Mouse (Mus musculus): Measurements from ENCODE around the gene Golga5.
A peak's percentile ranks its signal among the peaks of the same experiment; 100 is the strongest.

Gene Golga5

DNA sequence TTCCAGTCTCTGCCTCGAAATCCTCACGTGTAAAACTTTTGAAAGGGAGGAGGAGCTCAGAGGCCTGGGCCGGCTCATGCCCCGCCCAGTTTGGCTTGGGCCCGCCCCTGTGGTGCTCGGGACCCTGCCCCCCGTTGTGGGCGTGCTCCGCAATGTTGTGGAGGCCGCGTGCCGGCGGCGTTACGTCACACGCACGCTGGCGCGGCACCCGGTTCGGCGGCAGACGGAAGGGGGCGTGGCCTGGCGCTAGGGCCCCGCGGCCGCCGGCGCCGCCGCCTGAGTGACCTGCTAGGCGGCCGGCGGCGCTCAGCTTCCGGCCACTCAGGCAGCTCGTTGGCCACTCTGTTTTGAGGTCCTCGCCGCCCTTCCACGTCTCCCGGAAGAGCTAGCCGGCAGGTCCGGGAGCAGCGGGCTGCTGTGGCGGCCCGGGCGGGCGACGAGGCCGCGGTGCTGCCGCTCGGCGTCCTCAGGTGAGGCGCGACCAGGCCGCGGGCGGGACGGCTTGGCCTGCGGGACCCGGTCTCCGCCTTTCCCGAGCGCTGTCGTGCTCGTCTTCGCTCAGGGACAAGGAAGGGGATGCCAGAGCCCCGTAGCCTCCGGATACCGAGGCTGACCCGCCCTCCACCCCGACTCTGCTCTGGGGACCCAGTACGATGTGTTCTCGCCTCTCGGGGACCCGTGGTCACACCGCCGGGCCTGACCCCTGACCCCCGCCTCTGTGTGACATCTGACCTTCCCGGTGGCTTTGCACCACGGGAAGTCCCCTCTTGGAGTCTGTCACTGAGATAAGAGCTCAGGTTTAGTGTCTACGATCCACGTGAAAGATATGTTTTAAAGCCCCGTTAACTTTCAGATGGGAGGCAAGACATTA is at the start of gene Golga5:
Golga5 (plus strand) TSS at position 242 of the 871 bp plus-strand sequence.
- peak; percentile 97 for DNase-seq

GRCm38 (mm10) chr12:102419544-102419943 is 49.4 kb upstream of the Golga5 start:
- no peak for DNase-seq

GRCm38 (mm10) chr12:102420168-102420890 is 48.6 kb upstream of the Golga5 start:
- DNase-seq, result no peak

DNA sequence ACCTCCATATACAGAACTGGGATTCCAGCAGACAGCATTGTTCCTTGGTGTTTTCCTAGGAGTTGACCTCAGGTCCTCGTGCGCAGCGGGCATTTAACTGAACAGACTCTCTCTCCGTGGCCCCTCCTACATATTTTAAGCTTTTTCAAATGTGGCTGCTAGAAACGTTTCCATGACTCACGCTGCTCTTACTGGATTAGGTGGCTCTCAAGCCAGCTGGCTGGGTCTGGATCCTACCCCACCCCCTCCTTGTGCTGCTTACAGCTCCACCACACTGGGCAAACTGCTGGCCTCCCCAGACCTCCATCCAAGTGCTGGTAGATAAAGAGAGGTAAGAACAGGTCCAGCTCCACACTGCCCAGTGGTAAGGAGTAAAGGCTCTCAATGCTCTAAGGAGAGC is 46.9 kb upstream of the Golga5 start:
- DNase-seq, result no peak

- DNase-seq, result no peak
These were observed 46.2 kb upstream of the Golga5 start for GRCm38 (mm10) chr12:102422623-102423320.

GRCm38 (mm10) chr12:102423625-102424024 is 45.3 kb upstream of the Golga5 start:
- DNase-seq, result no peak

- no peak for DNase-seq
These were observed 44.5 kb upstream of the Golga5 start for GRCm38 (mm10) chr12:102424456-102424855.

- DNase-seq, result peak; percentile 33
These were observed 43.8 kb upstream of the Golga5 start for GRCm38 (mm10) chr12:102425048-102425578.

DNA sequence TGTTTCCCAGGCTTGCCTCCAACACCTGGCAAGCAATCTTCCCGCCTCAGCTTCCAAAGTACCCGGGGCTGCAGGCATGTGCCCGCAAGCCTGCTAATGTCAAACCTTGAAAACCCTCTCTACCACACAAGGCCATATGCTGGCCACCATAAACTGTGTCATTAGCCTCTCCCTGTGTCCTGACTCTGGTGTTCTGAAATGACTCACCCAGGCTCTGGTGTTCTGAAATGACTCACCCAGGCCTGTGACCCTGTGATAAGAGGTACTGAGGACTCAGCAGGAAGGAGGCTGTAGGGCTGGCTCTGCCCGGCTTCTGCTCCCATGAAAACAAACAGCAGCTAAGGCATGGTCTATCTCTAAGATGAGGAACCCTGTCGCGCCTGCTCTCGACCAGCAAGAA is 42.6 kb upstream of the Golga5 start:
- no peak for DNase-seq

- DNase-seq, result no peak
These were observed 39.3 kb upstream of the Golga5 start for GRCm38 (mm10) chr12:102429656-102430055.

DNA sequence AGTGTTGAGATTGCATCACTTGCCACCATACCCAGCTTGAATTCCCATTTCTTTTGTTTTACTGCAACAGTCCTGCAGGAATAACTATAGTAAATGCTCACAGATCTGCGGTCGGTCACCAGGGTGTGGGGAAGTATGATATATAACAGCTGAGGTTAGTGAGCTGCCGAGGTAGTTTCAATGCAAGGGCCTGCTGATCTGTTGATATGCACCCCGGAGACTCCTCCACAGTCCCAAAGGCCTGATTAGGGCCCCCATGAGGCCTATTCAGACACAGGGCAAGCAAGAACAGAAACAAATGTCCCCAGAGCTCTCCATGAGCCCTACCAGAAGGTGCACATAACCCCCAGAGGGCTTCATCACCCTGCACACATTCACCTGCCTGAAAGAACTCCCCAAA is 38.7 kb upstream of the Golga5 start:
- DNase-seq, result no peak

GRCm38 (mm10) chr12:102432238-102432637 is 36.7 kb upstream of the Golga5 start:
- no peak for DNase-seq

- no peak for DNase-seq
These were observed 34.8 kb upstream of the Golga5 start for GRCm38 (mm10) chr12:102434107-102434506.

DNA sequence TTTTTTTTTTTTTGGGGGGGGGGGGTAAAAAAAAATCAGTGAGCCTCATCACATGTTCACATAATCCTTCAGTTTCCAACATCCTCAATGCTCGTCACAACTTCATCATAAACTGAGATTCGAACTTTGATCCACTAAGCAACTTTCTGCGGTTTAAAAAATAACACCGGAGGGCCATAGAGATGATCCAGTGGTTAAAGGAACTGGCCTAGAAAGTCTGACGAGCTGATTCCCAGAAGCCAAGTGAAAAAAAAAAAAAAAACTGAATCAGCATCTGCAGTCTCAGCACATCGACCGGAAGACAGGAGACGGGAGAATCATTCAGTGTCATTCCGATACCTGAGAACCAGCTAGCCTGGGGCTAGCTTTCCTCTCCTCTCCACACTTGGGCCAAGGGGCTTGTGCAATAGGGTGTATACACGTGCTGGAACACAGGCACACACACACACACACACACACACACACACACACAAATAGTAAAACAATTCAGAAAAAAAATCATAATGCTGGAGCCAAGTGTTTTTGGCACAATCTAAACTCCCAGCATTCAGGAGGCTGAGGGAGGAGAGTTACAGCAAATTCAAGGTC is 31.9 kb upstream of the Golga5 start:
- no peak for DNase-seq

DNA sequence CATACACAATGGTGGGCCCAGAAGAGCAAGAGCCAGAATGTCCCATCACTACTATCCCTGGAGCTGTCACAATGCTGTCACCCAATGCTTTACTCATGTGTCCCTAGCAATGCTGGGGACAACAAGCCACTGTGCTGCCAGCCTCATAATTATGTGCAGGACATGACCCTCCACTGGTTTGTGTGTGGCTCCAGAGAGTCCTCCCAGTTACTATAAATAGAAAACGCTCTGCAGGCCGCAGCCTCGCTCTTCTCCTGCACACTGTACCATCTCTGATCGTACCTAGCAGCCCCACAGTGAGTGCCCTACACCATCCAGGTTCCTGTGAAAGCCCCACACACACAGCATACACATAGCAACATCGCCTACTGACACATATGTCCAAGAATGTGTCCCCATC is 31.0 kb upstream of the Golga5 start:
- DNase-seq, result no peak

DNA sequence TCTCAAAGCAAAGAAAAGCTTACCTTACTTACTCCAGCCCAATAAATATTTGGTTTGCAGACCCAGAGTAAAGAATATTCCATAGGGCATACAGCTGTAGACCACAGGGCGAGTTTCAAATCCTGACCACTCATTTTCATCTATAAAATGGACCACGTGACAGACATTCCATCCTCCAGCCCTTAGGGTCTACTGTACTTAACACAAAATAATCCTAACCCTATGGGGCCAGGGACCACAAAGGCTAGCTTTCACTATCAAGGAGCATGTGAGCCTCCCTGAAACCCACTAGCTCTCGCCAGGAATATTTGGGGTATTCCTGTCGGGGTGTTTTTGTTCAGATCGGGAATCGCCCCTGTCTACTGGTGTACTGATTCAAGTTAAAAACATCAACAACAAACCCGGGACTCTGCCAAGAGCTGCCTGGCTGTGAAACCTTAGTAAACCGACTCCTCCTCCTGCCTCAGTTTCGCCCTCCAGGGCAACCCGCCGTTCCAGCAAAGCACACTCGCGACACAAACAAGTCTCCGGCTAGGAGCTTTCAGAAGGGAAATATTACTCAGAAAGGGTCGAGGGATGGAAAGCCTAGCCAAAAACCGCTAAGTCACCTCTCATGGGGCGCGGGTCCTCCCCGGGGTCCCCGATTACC is 29.8 kb upstream of the Golga5 start:
- no peak for DNase-seq

DNA sequence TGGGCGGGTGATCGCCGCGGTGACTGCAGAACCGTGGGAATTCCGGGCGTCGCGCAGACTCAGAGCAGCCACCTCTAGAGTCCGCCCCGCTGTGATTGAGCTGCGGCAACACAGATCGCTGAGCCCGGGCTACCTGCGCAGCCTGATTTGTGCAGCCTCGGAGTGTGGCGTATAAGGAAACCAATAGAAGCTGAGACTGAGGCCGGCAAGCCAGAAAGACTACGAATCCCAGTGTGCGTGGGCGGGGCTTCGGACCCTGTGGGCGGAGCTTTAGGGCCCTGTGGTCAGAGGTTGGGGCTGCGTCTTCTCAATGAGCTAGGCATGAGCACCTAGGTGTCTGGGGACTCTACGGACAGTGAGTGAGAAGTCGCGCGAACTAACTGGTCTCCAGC is 29.3 kb upstream of the Golga5 start, which contains the start of gene Lgmn:
Lgmn (minus strand) TSS at position 182 of the 392 bp plus-strand sequence.
- DNase-seq, result peak; percentile 95

- DNase-seq, result no peak
These were observed 28.4 kb upstream of the Golga5 start for GRCm38 (mm10) chr12:102440551-102440950.

DNA sequence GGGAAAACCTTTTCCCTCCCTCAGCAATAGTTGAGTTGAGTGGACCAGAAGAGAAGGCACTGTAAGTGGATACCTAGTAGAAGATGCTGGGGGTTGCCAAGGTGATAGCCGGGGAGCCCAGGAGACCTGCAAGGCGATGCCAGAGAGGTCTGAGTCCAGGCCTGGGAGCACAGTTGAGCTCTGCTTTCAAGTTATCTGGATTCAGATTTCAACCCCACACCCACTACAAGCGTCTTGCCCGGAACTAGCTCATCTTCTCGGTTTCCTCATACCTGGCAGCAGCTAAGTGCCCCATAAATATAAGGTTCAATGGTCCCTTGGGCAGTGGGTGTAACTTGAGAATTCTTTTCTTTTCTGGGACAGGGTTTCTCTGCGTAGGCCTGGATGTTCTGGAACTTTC is 27.8 kb upstream of the Golga5 start:
- DNase-seq, result no peak

DNA sequence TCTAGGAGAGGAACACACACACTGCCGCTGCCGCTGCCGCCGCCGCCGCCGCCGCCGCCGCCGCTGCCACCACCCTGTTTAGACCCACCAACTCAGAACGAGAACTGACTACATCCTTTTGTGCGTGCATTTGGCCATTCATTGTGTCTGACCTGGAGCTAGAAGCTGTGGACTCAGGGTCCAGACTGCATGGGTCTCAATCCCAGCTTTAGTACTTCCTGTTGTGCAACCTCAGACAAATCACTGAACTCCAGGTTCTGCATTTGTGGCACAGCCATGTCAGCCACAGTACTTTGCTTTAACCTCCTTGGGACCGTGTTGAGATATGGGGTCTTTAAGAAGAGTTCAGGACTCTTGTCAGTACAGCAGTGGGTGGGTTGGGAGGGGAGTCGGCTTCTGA is 26.3 kb upstream of the Golga5 start:
- DNase-seq, result no peak

DNA sequence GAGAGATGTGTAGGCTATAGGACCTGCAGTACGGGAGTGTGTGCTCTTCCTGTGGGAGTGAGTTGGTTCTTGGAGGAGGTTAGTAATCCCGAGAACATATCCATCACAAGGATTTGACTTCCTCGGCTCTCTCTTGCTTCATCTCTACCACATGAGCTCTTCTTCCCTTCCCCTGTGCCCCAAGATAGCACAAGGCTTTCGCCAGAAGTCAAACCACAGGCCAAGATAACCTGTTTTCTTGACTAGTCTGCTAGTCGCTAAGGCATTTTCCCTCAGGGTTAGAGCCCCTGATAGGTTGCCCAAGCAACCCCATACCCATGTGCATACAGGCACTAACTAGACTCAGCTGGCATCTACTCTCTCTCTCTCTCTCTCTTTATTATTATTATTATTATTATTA is 25.3 kb upstream of the Golga5 start:
- no peak for DNase-seq

DNA sequence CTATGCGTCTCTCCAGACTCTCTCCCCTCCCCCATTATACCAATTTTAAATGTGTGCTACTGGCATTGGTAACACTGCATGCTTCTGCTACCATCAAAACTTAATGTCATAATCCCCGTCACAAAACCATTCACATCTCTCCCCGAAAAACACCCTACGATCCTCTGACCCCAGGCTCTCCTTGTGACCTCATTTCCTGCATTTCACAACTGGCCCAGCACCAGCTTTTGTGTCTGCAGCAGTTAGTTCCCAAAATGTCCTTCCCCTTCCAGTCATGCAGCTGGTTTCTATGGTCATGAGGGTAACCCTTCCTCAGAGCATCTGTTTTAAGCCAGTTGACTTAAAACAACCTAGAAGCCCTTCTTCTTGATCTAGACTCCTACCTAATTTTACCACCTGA is 23.5 kb upstream of the Golga5 start:
- DNase-seq, result no peak

All from thymus, postnatal 25 days (tissue).